Mouse (Mus musculus) testis, postnatal 14 days (tissue): ENCODE measurements around the gene Zfp266.
A peak's percentile ranks its signal among the peaks of the same experiment; 100 is the strongest.
"Not testable (repeated sequence)": the region's sequence is repeated elsewhere in the genome, so short reads cannot be mapped to it uniquely, and the experiment has no call there.

Experiments
- DNase-seq: peaks from one replicate; pipeline ENCODE4 v3.0.0; 2021; ENCODE audit warnings: low spot score

Zfp266 gene

DNA sequence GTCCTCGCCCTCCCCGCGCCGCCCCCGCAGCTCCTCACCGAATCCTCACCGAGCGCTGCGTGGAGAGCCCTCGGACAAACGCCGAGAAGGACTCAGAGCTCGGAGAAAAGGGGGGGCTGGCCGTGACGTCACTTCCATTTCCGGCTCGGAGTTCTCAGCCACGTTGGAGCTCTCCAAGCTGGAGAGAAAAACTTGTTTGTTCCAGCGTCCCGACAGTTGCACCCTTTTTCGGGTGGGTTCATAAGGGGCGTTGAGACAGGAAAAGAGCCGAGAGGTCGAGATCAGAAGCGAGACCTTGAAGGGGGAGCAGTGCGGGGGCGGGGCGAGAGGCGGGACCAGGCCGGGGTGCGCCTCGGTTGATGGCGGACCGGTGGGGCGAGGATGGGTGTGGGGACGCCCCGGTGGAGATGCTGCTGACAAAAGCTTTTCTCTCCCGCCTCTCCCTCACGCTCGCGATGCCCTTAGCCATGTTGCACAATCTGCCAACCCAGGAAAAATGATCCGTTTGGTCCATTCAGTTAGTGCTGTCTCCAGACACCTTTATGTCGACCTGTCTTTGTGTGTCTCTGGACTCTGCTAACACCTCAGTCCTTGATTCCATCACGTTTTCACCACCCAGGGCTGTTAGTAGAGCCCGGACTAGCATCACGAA is at the start of gene Zfp266:
Gene Zfp266 (minus strand): TSS at position 112 of the 652 bp plus-strand sequence.
- DNase-seq = peak; percentile 87

GRCm38 (mm10) chr9:20565326-20566030 is 44.3 kb upstream of the Zfp266 start:
- DNase-seq = not testable (repeated sequence)

GRCm38 (mm10) chr9:20562177-20562576 is 41.0 kb upstream of the Zfp266 start:
- DNase-seq = no peak

- DNase-seq = no peak
These were observed 31.5 kb upstream of the Zfp266 start for GRCm38 (mm10) chr9:20552698-20553097.

DNA sequence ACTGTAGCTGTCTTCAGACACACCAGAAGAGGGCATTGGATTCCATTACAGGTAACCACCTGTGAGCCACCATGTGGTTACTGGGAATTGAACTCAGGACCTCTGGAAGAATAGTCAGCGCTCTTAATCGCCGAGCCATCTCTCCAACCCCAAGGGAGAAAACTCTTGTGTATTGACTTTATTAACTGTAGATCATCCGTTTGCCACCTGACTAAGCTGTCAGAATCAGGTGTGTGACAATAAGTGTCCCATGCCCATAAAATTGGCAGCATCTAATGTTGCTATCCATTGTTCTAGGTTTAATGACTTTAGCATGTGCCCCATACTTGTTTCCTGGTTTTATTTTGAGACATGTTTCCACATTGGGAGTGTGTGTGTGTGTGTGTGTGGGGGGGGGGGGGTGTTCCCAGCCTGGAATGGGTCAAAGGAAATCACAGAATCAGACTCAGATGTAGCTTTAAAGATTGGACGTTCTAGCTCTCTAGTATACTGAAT is 30.6 kb upstream of the Zfp266 start:
- DNase-seq = no peak

DNA sequence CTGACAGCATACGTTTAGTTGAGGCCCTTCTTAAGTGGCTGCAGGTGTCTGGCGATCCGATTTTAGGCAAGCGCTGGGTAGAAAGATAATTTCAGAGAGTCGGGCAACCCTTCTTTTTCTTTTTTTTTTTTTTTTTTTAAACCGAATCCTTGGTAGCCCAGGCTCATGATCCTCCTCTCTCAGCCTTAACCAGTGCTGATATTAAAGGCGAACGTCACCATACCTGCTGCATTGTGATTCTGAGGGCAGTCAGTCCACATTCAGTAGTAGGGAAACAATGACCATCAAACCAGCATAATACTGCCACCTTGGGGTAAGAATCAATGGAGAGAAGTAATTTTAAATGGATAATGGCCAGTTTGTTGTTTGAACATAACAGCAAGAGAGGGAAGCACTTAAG is 23.9 kb upstream of the Zfp266 start:
- peak; percentile 11 for DNase-seq

- DNase-seq = peak; percentile 90
These were observed 23.0 kb upstream of the Zfp266 start for GRCm38 (mm10) chr9:20544070-20544821.

GRCm38 (mm10) chr9:20543496-20543895 is 22.3 kb upstream of the Zfp266 start:
- no peak for DNase-seq

GRCm38 (mm10) chr9:20536598-20536997 is 15.4 kb upstream of the Zfp266 start:
- no peak for DNase-seq

DNA sequence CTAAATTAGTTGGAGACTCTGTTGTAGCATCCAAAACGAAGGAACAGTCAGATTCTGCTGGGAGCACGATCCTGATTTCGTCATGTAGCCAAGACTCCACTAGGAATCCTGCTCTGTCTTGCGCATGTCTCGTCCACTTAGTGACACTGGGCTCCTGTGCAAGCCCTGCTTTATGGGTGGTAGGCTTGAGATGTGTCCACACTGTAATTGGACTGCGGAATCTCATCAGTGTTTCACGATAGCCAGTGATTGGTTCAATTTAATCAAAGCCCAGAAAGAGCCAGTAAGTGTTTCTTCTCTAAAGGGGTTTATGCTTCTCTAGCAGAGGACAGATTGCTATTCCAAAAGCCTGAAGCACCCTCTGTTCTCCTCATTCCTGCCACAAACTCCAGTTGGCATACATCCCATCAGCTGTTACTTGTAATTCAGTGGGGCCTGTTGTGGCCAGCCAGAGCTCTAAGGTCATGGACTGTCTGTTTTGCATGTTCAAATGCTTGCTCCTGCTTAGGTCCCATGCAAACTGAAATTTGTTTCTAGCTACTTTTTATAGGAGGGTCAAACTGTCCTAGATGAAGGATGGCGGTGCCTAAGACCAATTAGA is 13.2 kb upstream of the Zfp266 start:
- DNase-seq = peak; percentile 42

DNA sequence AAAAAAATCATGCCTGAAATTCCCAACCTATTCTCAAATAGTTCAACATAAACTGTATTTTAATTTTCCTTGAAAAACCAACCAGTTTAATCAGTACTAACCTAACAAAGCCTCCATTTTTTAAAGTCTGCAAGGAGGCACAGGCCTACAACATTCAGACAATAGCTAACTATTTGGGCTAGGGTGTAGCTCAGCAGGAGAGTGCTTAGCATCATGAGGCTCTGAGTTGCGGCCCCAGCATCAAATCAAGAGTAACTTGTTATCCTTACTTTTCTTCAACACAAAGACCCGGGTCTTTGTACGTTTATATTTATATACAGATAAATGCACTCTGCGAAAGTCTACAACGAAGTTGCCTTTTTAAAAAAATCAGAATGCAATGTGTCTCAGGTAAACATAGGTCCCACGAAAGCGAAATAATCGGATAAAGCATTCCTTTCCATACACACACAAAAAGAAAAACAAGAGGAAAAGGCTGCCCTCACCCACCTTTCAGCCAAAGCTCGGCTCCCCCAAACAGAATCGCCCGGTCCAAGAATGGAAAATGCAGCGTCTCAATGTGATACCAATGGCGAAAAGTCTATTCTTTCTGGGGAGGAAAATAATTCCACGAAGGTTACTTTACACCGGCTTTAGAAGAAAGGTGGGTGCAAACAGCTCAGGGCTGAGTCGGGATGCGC is 546 bp downstream of the Zfp266 start:
- no peak for DNase-seq

GRCm38 (mm10) chr9:20519949-20520348 is 1.3 kb downstream of the Zfp266 start:
- no peak for DNase-seq

- no peak for DNase-seq
These were observed 2.5 kb downstream of the Zfp266 start for GRCm38 (mm10) chr9:20518708-20519107.

DNA sequence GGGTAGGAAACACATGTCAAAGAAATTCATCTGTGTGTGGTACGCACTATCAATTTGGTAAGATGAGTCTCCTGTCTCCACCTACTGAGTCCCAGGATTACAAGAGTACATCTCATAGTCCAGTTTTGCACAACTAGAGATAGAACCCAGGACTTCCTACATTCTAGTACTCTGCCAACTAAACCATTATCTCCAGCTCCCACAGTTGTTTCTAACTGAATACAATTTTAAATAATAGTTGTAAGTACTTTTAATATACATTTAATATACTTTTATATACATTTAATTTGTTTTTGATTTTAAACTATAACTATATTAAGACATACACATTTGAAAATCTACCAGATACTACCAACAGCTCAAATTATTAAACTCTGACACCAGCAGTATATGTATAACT is 3.5 kb downstream of the Zfp266 start:
- no peak for DNase-seq

DNA sequence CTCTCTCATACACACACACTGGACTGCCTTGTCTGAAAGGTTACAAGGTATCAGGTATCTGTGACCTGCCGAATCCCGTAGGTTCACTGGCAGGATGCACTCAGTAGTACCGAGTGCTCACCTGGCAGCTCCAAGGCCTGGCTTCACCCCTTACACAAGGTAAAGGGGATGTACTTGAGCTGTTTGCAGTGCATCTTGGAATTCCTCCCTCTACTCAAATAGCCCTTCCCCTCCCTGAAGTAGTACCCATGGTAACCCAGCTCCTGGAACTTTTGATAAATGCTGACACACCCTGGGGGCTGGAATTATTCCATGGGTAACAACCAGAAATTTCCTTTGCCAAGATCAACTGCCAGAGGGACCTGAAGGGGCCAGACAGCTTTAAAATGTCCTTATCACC is 7.2 kb downstream of the Zfp266 start:
- DNase-seq = no peak

GRCm38 (mm10) chr9:20512714-20513113 is 8.5 kb downstream of the Zfp266 start:
- DNase-seq = no peak

- DNase-seq = no peak
These were observed 9.6 kb downstream of the Zfp266 start for GRCm38 (mm10) chr9:20511645-20512044.

DNA sequence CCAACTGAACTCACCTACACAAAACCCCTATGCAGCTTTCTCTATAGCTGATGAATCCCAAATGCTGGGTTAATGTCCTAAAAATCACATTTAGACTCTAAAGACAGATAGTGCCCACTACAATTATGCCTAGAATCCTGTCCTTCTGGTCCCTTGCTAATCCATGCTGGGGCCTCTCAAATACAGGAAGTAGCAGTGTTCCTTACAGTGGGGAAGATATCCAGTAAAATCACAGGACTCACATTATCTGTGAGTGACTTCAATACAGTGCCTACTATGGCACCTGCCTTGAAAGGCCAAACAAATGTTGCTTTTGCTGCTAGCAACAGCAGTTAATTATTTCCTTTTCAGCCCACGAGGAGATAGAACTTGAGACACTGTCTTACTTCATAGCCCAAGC is 10.9 kb downstream of the Zfp266 start:
- no peak for DNase-seq

DNA sequence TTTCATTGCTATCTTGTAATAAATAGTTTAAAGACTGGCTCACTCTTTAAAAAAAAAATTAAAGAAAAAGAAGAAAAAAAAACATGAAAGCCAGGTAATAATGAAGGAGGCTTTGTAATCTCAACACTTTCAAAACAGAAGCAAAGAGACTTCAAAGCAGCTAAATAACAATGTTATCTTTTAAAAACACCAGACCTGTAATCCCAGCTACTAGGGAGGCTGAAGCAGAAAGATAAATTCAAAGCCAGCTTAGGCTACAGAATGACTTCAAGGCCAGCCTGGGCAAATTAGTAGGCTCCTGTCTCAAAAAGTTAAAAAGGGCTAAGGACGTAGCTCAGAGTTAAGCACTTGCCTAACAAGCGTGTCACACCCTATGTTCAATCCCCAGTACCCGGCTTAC is 11.5 kb downstream of the Zfp266 start:
- no peak for DNase-seq

GRCm38 (mm10) chr9:20504801-20505200 is 16.4 kb downstream of the Zfp266 start:
- DNase-seq = no peak

DNA sequence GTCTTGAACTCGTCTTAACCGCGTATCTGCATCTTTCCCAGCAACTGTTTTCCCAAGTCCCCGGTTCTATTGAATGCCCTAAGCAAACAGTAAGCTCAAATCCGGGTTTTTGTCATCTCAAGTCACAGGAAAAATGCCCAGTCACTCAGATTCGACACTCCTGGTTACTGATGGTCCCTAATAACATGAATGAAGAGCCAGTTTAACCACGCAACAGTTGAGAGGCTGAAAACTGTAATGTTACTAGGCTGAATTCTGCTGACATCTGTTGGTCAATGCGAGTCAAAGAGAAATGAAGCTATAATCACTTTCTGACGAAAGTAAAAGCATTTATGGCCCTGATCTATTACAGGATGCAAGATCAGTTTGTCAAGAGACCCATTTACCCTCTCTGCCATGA is 27.9 kb downstream of the Zfp266 start:
- no peak for DNase-seq
